Mouse (Mus musculus): ENCODE measurements around the gene Rasgrp3. TPM values are rescaled to one million over a fixed set of nuclear protein-coding genes. Genes with fewer than 3 reads are reported as not detected.
"Not testable (repeated sequence)": the region's sequence is repeated elsewhere in the genome, so short reads cannot be mapped to it uniquely, and the experiment has no call there.

Rasgrp3 gene
- polyA plus RNA-seq, 1 experiment from 2014 or later: 2.4 TPM

DNA sequence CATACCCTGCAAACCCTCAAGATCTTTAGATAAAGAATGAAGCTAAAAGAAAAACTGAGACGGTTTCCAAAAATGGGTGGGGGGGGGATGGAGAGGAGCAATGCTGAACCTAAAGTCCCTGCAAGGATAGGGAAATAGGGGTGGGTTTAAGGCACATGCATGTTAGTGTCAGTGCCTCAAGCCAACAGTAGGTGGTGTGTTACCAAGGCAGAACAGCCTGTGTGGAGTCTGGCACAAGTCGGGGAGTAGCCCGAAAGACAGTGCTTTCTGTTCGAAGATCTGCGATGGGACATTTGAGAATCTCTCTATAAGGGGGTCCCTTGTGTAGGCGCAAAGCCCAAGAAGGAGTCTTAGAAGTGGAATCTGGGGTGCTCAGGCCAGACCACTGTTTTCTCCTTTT lies 24.9 kb downstream of the Rasgrp3 start:
- DNase-seq (ENCODE audit: low spot score): no peak

DNA sequence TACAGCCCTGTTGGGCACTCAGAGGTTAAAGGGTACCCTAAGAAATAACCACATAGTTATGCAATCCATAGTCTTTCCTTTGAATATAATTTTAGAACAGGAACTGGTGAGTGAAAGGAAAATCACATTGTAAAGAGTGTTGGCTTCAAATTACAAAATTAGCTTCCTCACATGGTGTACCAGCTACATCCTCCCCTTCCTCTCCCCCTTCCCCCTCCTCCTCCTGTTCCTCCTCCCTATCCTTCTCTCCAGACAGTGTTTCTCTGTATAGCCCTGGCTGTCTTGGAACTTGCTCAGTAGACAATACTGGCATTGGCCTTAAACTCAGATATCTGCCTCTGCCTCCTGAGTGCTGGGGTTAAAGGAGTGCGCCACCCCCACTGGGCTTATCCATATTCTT lies 26.1 kb downstream of the Rasgrp3 start:
- no peak for DNase-seq (ENCODE audit: low spot score)

DNA sequence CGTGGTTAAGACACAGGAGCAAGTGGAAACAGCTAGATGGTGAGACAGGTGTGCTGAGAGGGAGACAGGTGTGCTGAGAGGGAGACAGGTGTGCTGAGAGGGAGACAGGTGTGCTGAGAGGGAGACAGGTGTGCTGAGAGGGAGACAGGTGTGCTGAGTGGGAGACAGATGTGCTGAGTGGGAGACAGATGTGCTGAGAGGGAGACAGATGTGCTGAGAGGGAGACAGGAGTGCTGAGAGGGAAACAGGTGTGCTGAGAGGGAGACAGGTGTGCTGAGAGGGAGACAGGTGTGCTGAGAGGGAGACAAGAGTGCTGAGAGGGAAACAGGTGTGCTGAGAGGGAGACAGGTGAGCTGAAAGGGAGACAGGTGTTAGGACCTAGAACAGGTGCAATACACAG lies 27.5 kb downstream of the Rasgrp3 start:
- DNase-seq (ENCODE audit: low spot score): not testable (repeated sequence)

DNA sequence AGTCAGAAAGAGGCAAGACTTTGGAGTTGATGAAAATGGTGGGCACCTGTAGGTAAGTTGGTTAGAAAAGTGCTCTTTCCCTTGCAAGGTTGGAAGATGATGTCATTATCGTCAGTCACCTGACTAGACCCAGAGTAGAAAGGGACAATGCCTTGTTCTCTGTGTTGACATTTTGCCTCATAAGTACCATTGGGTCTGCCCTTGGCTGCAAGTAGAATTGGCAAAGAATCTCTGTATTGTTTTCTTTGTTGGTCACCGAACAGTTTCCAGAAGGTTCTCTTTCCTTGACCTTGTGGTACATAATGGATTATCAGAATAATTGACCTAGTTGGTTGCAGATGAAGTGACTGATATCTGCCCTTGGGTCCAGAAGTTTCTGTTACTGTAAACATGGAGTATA lies 27.9 kb downstream of the Rasgrp3 start:
- no peak for DNase-seq (ENCODE audit: low spot score)

DNA sequence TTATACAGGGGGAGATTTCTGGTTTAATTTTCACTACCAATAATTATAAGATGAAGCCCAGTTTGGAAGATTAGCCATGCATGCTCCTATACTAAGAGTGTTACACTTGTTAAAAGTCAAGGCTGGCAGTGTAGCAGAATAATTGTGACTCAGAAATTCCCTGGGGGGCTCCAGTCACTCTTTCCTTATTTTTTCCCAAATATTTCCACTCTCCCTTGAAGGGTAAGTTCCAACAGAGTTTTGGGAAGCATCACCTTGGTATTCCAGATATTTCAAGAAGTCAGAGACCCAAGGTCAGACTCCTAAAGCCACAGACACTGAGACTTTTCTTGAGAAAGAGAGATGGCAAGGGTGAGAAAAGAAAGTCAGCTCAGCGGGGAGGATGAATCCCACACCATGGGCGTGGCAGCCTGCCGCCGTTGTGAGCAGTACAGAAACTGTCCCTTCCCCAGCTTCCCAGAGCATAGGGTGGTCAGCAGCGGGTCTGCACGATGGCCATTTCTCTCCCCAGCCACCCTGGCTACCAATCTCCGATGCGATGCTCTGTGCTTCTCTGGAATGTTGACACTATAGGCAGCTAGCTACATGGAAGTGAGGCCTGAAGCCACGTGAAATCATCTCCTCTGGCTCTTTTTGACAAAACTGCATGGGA lies 28.8 kb downstream of the Rasgrp3 start:
- no peak for DNase-seq (ENCODE audit: low spot score)

DNA sequence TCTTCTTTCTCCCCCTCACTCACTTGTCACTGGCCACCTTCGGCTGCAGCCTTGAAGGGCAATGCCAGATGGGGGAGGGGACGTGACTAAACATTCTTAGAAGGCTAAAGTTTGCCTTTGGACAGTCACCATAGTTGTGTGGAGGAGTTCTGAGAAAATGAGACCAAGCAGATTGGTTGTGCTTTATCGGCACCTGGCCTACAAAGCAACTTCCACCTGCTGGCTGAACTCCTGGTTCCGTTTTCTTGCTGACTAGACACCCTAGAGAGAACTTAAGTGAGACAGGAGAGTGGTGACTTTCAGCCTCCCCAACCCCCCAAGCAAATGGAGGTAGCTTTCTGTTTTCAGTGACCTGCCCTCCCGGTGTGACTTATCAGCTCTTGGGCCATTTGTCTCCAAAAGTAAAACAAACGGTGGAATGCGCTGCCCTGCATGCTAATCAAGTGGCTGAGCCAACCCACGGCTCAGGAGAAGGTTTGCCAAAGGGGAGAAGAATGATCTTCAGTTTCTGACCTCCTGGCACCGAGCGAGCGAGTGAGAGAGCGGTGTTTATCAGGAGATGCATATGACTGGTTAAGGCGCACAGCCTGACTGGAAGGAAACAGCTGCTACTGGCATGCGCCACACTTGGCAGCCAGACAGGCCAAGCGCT lies 29.4 kb downstream of the Rasgrp3 start:
- no peak for DNase-seq (ENCODE audit: low spot score)

DNA sequence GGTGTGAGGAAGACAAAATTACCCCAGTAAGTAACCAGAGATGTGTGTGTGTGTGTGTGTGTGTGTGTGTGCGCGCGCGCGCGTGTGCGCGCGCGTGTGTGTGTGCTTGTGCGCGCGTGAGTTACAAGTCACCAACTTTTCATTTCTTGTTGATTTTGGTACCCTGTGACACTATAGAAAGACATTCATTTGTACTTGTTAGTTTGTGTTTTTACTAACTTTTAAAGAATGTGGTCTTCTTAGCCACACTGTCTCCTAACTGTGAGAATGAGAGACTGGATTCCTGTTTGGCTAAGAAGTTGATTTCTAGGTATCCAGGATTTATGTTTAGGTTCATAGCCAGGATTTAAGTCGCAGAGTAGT lies 29.9 kb downstream of the Rasgrp3 start:
- no peak for DNase-seq (ENCODE audit: low spot score)

DNA sequence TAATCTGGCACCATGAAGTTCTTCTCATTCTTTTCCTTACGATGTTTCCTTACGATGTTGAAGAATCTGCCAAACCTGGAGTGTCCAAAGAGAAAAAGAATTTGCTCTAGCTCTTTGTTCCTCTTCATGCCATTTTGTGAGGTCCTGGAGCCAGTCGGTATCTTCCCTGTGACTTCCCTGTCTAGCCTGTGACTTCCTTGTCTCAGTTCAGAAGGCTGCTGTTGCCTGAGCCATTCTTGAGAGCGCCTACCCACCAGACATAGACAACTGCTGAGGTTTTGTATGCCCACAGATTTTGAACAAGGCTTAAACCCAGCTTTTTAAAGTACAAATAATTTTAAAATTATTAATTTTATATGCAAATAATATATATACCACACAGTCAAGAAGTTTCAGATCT lies 31.3 kb downstream of the Rasgrp3 start:
- no peak for DNase-seq (ENCODE audit: low spot score)

DNA sequence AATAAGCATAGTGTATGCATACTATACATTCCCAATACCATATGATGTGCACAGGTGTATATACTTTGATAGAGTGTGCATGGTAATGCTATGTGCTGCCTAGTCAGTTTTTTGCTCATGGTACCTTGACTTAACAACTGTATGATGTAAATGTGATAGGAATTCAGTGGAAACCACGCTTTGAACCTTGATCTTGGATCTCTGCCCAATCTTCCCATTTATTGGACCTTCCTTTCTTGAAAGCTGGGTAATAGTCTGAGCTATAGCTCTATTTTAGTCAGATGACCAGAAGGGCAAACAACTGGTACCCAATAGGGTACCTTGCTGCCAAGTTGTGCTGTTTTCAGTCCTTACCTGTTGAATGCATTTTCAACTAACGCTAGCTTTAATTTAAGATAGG lies 31.8 kb downstream of the Rasgrp3 start:
- DNase-seq (ENCODE audit: low spot score): no peak

DNA sequence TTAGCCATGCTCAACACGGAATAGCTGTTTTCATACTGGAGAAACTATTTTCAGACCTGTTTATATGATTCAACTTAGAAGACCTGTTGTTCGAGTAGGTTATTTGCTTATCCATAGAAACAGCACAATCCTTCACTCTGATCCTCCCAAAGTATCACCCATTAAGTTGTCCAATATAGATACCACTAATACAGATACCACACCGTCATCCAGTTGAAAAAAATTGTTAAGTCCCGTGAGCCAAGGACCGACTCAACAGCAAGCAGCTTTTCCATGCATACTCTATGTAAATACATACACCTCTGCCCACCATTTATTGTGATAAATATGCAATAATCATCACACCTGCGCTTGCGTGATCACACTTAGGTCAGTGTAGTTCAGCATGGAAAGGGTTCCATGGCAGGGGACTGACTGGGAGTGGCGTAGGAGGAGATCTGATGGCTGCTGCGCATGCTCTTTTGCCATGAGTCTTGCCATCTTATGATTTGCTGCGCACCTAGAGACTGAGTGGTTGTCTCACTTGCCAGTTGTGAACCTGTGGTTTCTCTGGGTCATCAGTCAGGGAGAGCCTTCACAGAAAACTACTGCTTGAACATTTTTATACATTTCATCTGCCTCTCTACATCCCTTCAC lies 32.9 kb downstream of the Rasgrp3 start:
- no peak for DNase-seq (ENCODE audit: low spot score)

DNA sequence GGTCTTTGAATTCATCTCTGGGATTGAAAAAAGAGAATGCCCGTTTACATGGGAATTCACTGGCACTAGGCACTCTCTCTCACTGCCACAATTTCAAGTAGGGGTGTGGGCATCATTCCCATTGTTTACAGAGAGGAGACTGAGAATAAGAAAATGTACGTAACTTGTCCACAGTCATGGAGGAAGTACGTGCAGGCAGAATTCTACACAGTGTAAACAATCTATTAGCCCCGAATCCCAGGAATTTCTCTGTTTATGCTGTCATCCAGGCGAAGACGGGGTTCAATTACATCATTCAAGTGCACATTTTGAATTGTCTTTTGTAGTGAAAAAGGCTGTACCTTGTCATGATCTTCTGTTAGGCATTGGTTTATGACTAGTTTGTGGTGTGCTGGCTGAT lies 34.6 kb downstream of the Rasgrp3 start:
- DNase-seq (ENCODE audit: low spot score): no peak

DNA sequence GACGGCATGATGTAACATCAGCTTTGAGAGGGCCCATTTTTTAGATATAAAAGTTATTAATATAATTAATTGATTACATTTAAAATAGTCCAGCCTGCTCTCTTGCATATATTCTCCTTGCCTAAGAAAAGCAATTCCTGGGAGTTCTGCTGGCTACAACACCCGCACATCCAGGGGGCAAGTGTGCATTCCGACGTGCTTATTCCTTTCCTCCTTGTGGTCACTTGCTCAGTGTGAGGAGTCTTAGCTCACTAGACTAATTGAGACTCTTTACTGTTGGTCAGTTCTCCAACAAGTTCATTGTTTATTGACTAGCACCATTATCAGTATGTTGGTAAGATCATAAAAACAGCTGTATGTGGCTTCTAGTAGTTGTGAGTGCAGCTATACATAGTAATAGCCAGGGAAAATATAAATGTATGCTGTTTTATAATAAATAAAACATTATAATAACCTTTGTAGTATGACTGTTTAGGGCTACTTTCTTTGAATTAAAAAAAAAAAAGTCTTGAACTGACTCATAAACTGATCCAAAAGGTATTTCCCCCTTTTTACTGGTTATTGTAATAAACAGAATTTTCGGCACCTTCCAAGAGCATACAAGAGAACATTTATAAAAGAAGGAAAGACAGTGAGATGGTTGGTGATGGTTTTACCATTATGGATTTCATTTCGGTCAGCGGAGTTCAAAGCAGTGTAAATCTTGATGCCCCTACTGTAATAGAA lies 35.4 kb downstream of the Rasgrp3 start:
- DNase-seq (ENCODE audit: low spot score): no peak

DNA sequence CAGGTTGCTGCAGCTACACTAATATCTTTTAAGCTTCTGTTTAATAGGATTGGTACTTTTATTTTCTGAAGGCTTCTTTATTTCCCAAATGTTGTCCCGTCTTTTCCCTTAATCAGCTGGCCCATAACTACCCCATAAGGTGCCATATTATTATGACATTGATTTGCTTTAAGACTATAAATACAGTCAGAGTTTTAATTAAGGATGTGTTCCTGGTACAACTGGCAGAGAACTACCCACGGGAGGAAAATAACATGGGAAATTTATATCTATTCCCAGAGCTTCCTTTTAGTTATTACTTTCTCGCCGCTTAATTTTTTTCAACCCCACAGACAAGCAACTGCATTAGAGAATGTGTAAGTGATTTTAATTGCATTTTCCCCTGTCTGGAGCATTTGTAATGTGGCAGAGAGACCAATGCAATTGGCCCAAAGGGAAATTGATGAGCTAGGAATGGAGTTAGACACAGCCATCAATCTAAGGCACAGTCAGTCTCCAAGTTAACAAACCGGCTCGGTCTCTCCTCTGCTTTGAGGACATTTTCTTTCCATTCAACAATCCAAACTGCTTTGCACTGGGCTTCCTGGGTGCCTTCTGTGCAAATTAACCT lies 36.1 kb downstream of the Rasgrp3 start:
- no peak for DNase-seq (ENCODE audit: low spot score)

DNA sequence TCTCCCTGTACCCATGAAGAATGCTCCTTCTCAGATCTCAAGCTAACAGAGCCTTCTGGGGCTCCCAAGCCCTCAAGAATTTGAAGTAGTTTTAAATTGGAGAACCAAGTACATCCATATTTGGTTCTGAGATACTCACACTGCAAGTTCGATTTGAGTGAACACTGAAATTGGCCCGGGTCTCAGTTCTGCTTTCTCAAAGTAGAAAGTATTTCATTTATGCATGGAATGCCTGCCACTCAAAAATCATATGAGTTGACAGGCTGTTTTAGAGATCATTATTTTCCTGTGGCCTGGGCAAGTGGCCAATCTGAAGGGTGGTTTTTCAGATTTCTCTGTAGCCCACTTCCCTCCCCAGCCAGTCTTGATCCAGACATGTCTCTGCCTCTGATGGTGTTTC lies 36.7 kb downstream of the Rasgrp3 start:
- no peak for DNase-seq (ENCODE audit: low spot score)

DNA sequence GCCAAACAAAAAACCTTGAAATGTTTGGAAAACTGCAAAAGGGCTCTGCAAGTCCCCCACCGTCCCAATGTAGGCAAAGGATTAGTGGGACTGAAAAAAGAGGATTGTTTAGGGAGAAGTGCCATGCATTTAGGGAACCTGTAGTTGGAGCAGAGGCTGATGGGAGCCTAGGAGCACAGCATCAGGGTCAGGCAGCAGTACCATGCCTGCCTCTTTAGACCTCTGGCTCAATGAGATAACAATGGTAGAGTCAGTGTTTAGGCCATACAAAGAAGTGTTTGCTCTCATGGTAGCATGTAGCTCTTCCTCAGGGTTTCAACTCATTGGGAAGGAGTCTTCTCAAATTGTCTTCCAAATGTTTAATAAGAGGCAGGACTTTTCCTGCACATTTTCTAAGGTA lies 40.3 kb downstream of the Rasgrp3 start:
- no peak for DNase-seq (ENCODE audit: low spot score)

DNA sequence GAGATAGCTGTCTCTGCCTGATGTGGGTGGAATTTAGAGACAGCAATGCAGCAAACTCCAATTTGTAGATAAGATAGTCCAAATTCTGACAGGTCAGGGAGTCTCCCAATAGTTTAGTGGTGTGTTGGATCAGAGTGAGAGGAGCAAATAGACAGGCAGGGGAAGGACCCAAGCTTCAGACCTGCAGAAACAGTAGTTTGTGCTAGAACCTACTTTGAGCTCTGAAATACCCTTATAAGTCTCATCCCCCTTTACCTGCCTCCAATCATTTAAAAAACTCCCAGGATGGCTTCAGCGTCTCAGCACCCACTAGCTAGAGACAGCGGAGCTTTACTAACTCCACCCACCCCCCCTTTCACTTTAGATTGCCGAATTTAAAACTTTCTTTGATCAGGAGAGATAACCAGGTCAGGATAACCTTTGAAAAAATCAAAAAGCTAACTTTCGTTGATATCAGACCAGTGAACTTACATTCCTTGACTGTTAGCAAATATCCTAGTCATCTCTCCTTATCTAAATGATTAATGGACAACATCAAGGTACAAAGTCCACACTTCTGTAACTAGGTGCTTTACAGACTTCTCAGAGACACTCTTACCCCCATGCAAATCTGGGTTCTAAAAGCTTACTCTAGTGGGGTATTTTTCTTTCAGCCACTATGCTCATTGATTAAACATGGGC lies 41.2 kb downstream of the Rasgrp3 start:
- DNase-seq (ENCODE audit: low spot score): no peak

DNA sequence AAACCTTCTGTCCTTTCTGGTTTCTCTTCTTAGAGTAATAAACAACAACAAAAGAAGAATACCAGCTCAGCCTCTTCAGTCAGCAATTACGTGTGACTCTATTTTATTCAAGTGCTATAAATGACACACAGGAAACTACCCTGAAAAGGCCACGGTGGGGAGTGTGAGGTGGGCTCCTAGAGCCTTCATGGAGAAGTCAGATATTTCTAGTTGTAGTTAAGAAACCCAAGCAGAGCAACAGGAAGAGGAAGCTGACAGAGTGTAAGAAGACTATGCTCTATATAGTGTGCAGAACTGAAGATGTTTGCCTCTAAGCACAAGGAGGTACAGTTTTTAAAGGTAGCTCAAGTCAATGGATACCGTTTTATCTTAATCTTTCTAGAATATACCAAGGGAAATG lies 42.0 kb downstream of the Rasgrp3 start:
- DNase-seq (ENCODE audit: low spot score): no peak

DNA sequence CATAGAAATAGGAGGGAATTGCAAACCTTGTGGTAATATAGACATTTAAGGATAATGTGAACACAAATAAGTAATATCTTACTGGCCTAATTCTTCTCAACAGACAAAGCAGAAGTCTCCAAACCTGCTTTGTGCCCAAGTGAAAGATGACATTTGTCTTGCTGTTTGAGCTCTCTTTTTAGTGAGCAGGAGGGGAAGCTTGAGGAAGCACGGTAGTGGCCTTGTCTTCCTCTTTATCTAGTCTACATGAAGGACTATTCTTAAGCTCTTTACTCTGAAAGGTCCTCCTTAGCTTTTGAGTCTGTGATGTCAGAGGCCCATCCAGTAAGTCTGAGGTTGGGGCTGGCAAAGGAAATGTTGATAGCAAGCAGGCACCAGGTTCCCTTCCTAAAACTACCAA lies 43.1 kb downstream of the Rasgrp3 start:
- DNase-seq (ENCODE audit: low spot score): no peak

DNA sequence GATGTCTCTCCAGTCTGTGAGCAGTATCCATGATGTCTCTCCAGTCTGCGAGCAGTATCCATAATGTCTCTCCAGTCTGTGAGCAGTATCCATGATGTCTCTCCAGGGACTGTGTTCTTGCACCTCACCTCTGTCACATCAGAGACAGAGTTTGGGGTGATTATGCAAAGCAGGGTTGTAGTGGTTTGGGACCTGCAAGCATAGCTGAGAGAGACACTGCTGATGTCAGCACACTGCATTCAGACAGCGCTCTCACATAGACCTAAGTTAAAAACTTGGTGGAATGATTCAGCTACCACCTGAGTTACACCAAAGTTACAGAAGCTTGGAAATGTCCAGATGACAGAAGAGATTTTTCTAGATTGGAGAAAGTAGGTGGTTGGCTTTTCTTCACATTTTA lies 44.0 kb downstream of the Rasgrp3 start:
- DNase-seq (ENCODE audit: low spot score): no peak

DNA sequence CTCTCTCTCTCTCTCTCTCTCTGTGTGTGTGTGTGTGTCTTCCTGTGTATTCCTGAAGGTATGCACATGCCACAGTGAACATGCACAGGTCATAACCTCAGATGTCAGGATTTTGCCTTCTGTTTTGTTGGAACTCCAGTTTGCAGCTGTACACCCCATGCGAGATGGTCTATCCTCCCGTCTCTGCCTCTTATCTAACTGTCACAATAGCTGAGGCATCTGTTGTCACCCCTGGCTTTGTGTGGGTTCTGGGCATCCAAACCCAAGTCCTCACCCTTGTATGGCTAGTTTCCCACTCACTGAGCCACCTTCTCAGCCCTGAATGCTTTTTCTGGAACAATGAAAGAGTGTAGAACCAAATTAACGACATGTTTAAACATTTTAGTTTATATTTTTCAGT lies 44.7 kb downstream of the Rasgrp3 start:
- DNase-seq (ENCODE audit: low spot score): no peak

DNA sequence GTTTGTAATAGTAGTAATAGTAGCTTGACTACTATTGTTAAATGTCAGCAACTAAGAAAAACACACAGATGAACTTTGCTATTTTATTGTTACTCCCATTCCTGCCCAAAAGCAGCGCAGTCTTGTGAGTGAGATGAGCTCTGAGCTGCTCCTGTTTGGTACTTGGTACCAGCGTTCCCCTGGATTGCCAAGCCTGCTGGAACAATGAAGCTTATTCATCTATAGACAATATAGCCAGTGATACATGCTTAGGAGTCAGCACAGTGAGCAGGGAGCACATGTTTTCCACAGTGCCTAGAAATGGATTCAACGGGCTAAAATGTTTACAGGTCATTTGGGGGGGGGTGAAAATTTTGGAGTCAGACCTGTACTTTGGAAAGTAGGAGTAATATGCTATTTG lies 50.5 kb downstream of the Rasgrp3 start:
- DNase-seq (ENCODE audit: low spot score): no peak

Measured in thymus, postnatal 0 days (tissue).